Mouse (Mus musculus): ENCODE measurements around the gene Cdc42se2. TPM values are rescaled to one million over a fixed set of nuclear protein-coding genes. Genes with fewer than 3 reads are reported as not detected.

Cdc42se2 gene
- total and polyA plus RNA-seq, 3 experiments: 97.4 to 227 (median 99.1) TPM

- H3K4me3 ChIP-seq (replicated peaks in 1 of 3; ENCODE audit: low read depth in 2 of 3, low read length in 2 of 3, poor library complexity in 1 of 3): no peak overlapping the region
- no peaks in the 10 kb centered on the region; the same call in 1 of the 2 replicates for H3K79me2 ChIP-seq (replicated peaks; ENCODE audit: control insufficient read depth, extremely low read depth, insufficient read depth, poor library complexity, severe bottlenecking)
- H3K27ac ChIP-seq (ENCODE audit: insufficient read depth, low read depth): no peak overlapping the region
- in situ Hi-C loops (cut with MboI; ENCODE audit: low pct_ligation_motif_present, low pct_unique_long_range_greater_than_20kb, low sequenced_read_pairs): no loop called here
- dilution Hi-C loops (cut with MboI; ENCODE audit: extremely low pct_ligation_motif_present, extremely low pct_unique_long_range_greater_than_20kb, low sequenced_read_pairs): no loop called here
- no peaks in the 10 kb centered on the region for H3K4me1 ChIP-seq (ENCODE audit: control insufficient read depth in 1 of 2, insufficient read depth in 2 of 2)
- no peak for DNase-seq (ENCODE audit: extremely low read depth)
- H3K36me3 ChIP-seq (replicated peaks in 1 of 2; ENCODE audit: control insufficient read depth in 1 of 2, insufficient read depth in 1 of 2, low read length in 1 of 2): peaks cover 64 to 85% of the 10 kb centered on the region in 2 experiments
- no peak overlapping the region for H3K4me2 ChIP-seq (ENCODE audit: insufficient read depth, low read depth, poor library complexity, severe bottlenecking)
- no peaks in the 10 kb centered on the region for H3K9me3 ChIP-seq (replicated peaks; ENCODE audit: low read length)
- no peak for TF ChIP-seq TCF12 (IDR thresholded peaks at IDR 0.05; ENCODE audit: low read depth, low read length)
- no peak for TF ChIP-seq ETS1 (conservative IDR thresholded peaks at IDR 0.05; ENCODE audit: low read depth, low read length)
- H3K27me3 ChIP-seq (replicated peaks): no peaks in the 10 kb centered on the region
- no peak overlapping the region for H3K9ac ChIP-seq (ENCODE audit: insufficient read depth, low read depth)
Observed at GRCm38 (mm10) chr11:54684831-54685230, 102.6 kb downstream of the Cdc42se2 start.

GRCm38 (mm10) chr11:54679141-54679540 lies 108.3 kb downstream of the Cdc42se2 start:
- dilution Hi-C loops (cut with MboI; ENCODE audit: extremely low pct_ligation_motif_present, extremely low pct_unique_long_range_greater_than_20kb, low sequenced_read_pairs): no loop called here
- Histone ChIP-seq H3K4me3 (replicated peaks in 1 of 3; ENCODE audit: low read depth in 2 of 3, low read length in 2 of 3, poor library complexity in 1 of 3) (no peak overlapping the region), H3K4me2 (ENCODE audit: insufficient read depth, low read depth, poor library complexity, severe bottlenecking) (no peak overlapping the region), H3K9ac (ENCODE audit: insufficient read depth, low read depth) (no peak overlapping the region), H3K36me3 (replicated peaks in 1 of 2; ENCODE audit: control insufficient read depth in 1 of 2, insufficient read depth in 1 of 2, low read length in 1 of 2) (peaks cover 60 to 82% of the 10 kb centered on the region in 2 experiments), H3K27me3 (replicated peaks) (no peaks in the 10 kb centered on the region), H3K27ac (ENCODE audit: insufficient read depth, low read depth) (no peak overlapping the region), H3K79me2 (replicated peaks; ENCODE audit: control insufficient read depth, extremely low read depth, insufficient read depth, poor library complexity, severe bottlenecking) (no peaks in the 10 kb centered on the region), H3K4me1 (ENCODE audit: control insufficient read depth in 1 of 2, insufficient read depth in 2 of 2) (no peaks in the 10 kb centered on the region), H3K9me3 (replicated peaks; ENCODE audit: low read length) (no peaks in the 10 kb centered on the region)
- TF ChIP-seq MXI1 (IDR thresholded peaks at IDR 0.05; ENCODE audit: low read depth, low read length) (no peak), MAFK (IDR thresholded peaks at IDR 0.05; ENCODE audit: insufficient replicate concordance, low read length) (no peak), ZKSCAN1 (IDR thresholded peaks at IDR 0.05; ENCODE audit: borderline replicate concordance, low read depth, low read length) (no peak), ZMIZ1 (IDR thresholded peaks at IDR 0.05; ENCODE audit: low read depth, low read length) (no peak), ETS1 (conservative IDR thresholded peaks at IDR 0.05; ENCODE audit: low read depth, low read length) (no peak), NRF1 (IDR thresholded peaks at IDR 0.05; ENCODE audit: low read depth, low read length) (no peak), MAX (IDR thresholded peaks at IDR 0.05; ENCODE audit: low read length) (no peak), ZNF384 (IDR thresholded peaks at IDR 0.05; ENCODE audit: low read depth, low read length) (no peak), POLR2A (IDR thresholded peaks at IDR 0.05; ENCODE audit: low read depth, low read length) (no peak), KAT2A (IDR thresholded peaks at IDR 0.05; ENCODE audit: insufficient replicate concordance, low read length) (no peak), USF1 (IDR thresholded peaks at IDR 0.05; ENCODE audit: low read depth, low read length) (no peak), SIN3A (IDR thresholded peaks at IDR 0.05; ENCODE audit: low read length) (no peak)
- no peak for DNase-seq (ENCODE audit: extremely low read depth)
- in situ Hi-C loops (cut with MboI; ENCODE audit: low pct_ligation_motif_present, low pct_unique_long_range_greater_than_20kb, low sequenced_read_pairs): no loop called here

GRCm38 (mm10) chr11:54675792-54676489 lies 111.5 kb downstream of the Cdc42se2 start:
- Histone ChIP-seq H3K27me3 (replicated peaks) (no peaks in the 10 kb centered on the region), H3K27ac (ENCODE audit: insufficient read depth, low read depth) (no peak overlapping the region), H3K9me3 (replicated peaks; ENCODE audit: low read length) (no peaks in the 10 kb centered on the region), H3K9ac (ENCODE audit: insufficient read depth, low read depth) (no peak overlapping the region), H3K79me2 (replicated peaks; ENCODE audit: control insufficient read depth, extremely low read depth, insufficient read depth, poor library complexity, severe bottlenecking) (no peaks in the 10 kb centered on the region), H3K36me3 (replicated peaks in 1 of 2; ENCODE audit: control insufficient read depth in 1 of 2, insufficient read depth in 1 of 2, low read length in 1 of 2) (peaks cover 47 to 83% of the 10 kb centered on the region in 2 experiments), H3K4me1 (ENCODE audit: control insufficient read depth in 1 of 2, insufficient read depth in 2 of 2) (no peaks in the 10 kb centered on the region), H3K4me3 (replicated peaks in 1 of 3; ENCODE audit: low read depth in 2 of 3, low read length in 2 of 3, poor library complexity in 1 of 3) (no peak overlapping the region), H3K4me2 (ENCODE audit: insufficient read depth, low read depth, poor library complexity, severe bottlenecking) (no peak overlapping the region)
- dilution Hi-C loops (cut with MboI; ENCODE audit: extremely low pct_ligation_motif_present, extremely low pct_unique_long_range_greater_than_20kb, low sequenced_read_pairs): no loop called here
- TF ChIP-seq CHD2 (IDR thresholded peaks at IDR 0.05; ENCODE audit: low read length) (no peak), HCFC1 (IDR thresholded peaks at IDR 0.05; ENCODE audit: low read depth, low read length) (no peak), ZNF384 (IDR thresholded peaks at IDR 0.05; ENCODE audit: low read depth, low read length) (no peak)
- no peak for DNase-seq (ENCODE audit: extremely low read depth)
- in situ Hi-C loops (cut with MboI; ENCODE audit: low pct_ligation_motif_present, low pct_unique_long_range_greater_than_20kb, low sequenced_read_pairs): no loop called here
